Mouse (Mus musculus): ENCODE measurements at regions not wholly inside any gene's neighbourhood (a gene's known extent, or its start where the extent isn't known, plus 50 kb on each side); places are given as distances from the start of the nearest gene placed in this dataset.

DNA sequence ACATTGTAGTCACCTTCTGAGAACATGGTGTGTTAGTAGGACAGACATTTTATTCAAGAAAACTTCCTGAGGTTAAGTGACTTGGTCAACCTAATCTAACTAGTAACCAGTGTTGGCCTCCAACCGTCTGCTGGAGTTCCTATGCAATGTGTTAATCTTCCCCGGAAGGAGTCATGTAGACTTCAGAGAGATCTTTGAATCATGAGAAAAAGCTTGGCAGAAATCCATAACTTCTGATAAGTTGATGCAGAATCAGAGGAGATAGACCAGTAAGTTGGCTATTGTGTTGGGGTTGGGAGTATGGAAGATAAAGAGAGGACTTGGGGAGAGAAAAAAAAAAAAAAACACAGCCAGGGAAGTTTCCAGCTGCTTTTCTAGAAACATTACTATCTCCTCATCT, 1424.9 kb upstream of the A1bg start:
- no peak overlapping the region for H3K4me3 ChIP-seq (replicated peaks)
- WGBS (ENCODE audit: insufficient replicate concordance), result 60% methylated on average over 2 of the region's 2 CpGs
- ATAC-seq (ENCODE audit: insufficient read depth), result no peak

GRCm38 (mm10) chr15:62345893-62346292, 1423.1 kb upstream of the A1bg start:
- no peaks in the 10 kb centered on the region for H3K27me3 ChIP-seq
- peak; percentile 70 for ATAC-seq (ENCODE audit: insufficient read depth)
- no peak overlapping the region for H3K27ac ChIP-seq (replicated peaks)
- H3K9me3 ChIP-seq (replicated peaks), result no peaks in the 10 kb centered on the region
- no peaks in the 10 kb centered on the region for H3K36me3 ChIP-seq (replicated peaks)
- 0 out of 2 replicates have a peak, but pooled peaks cover 5% of the 10 kb centered on the region for H3K4me1 ChIP-seq (replicated peaks)
- WGBS (ENCODE audit: insufficient replicate concordance), result 61% methylated on average over 5 of the region's 5 CpGs
- no peak overlapping the region for H3K9ac ChIP-seq
- no peak overlapping the region for H3K4me2 ChIP-seq
- no peak overlapping the region for H3K4me3 ChIP-seq (replicated peaks)

More for the DNA sequence above, 1424.9 kb upstream of the A1bg start:
- H3K4me1 ChIP-seq (replicated peaks), result 0 out of 2 replicates have a peak, but pooled peaks cover 5% of the 10 kb centered on the region
- no peaks in the 10 kb centered on the region for H3K27me3 ChIP-seq
- H3K9ac ChIP-seq, result no peak overlapping the region
- no peak overlapping the region for H3K4me2 ChIP-seq
- no peaks in the 10 kb centered on the region for H3K9me3 ChIP-seq (replicated peaks)
- no peaks in the 10 kb centered on the region for H3K36me3 ChIP-seq (replicated peaks)
- no peak overlapping the region for H3K27ac ChIP-seq (replicated peaks)

GRCm38 (mm10) chr15:62336454-62337284, 1413.9 kb upstream of the A1bg start:
- 0 out of 2 replicates have a peak, but pooled peaks cover 3% of the 10 kb centered on the region for H3K4me1 ChIP-seq (replicated peaks)
- 0 out of 2 replicates have a peak overlapping the region, but pooled peaks have one; percentile 21 for H3K27ac ChIP-seq (replicated peaks)
- H3K4me3 ChIP-seq (replicated peaks), result no peak overlapping the region
- H3K9me3 ChIP-seq (replicated peaks), result no peaks in the 10 kb centered on the region
- no peak overlapping the region for H3K9ac ChIP-seq
- H3K36me3 ChIP-seq (replicated peaks), result no peaks in the 10 kb centered on the region
- H3K27me3 ChIP-seq, result no peaks in the 10 kb centered on the region
- 63% methylated on average over 6 of the region's 6 CpGs for WGBS (ENCODE audit: insufficient replicate concordance)
- H3K4me2 ChIP-seq, result no peak overlapping the region
- peak; percentile 79 for ATAC-seq (ENCODE audit: insufficient read depth)

- H3K27ac ChIP-seq (replicated peaks), result no peak overlapping the region
- H3K4me2 ChIP-seq, result no peak overlapping the region
- peaks cover 3% of the 10 kb centered on the region; the same call in 1 of the 2 replicates for H3K4me1 ChIP-seq (replicated peaks)
- H3K9ac ChIP-seq, result no peak overlapping the region
- ATAC-seq (ENCODE audit: insufficient read depth), result no peak
- no peaks in the 10 kb centered on the region for H3K36me3 ChIP-seq (replicated peaks)
- WGBS (ENCODE audit: insufficient replicate concordance), result 74% methylated on average over 4 of the region's 4 CpGs
- H3K9me3 ChIP-seq (replicated peaks), result no peaks in the 10 kb centered on the region
- no peak overlapping the region for H3K4me3 ChIP-seq (replicated peaks)
- no peaks in the 10 kb centered on the region for H3K27me3 ChIP-seq
Observed at GRCm38 (mm10) chr15:62334256-62335009, 1411.6 kb upstream of the A1bg start.

- Histone ChIP-seq H3K27ac (replicated peaks) (no peak overlapping the region), H3K9me3 (replicated peaks) (no peaks in the 10 kb centered on the region), H3K36me3 (replicated peaks) (no peaks in the 10 kb centered on the region), H3K4me3 (replicated peaks) (no peak overlapping the region), H3K9ac (no peak overlapping the region), H3K4me2 (no peak overlapping the region), H3K27me3 (no peaks in the 10 kb centered on the region), H3K4me1 (replicated peaks) (peaks cover 17% of the 10 kb centered on the region)
- ATAC-seq (ENCODE audit: insufficient read depth), result no peak
- WGBS (ENCODE audit: insufficient replicate concordance), result 63% methylated on average over 5 of the region's 5 CpGs
Observed at GRCm38 (mm10) chr15:62332129-62332528, 1409.3 kb upstream of the A1bg start.

DNA sequence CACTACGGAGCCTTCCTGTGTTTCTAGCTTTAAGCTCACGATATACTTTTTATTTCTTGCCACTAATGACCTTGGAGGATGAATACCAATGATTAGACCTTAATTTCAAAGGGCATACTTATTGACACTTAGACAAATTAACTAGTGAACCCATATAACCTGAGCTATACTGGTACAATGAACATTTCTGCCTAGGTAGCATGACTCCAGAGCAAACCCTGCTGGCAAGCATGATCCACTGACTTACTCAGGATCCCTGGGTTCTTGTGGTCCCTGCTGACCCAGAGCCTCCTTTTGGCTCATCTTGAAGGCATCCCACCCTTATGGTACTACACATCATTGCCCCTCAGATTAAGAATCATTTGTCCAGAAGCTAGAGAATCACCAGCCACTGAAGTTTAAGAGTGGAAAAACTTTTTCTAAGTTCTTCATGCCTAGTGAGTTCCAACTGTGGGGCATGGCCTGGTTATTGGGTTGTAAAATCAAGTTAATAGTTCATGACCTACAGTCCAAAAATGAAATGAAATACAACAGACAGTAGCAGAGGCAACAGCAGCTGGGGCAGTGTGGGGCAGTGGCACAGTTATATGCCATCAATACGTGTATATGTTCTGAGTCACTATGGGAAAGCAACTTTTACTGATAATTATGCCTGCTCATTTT, 1408.5 kb upstream of the A1bg start:
- 63% methylated on average over 3 of the region's 3 CpGs for WGBS (ENCODE audit: insufficient replicate concordance)
- no peak for ATAC-seq (ENCODE audit: insufficient read depth)
- Histone ChIP-seq H3K4me2 (no peak overlapping the region), H3K27ac (replicated peaks) (no peak overlapping the region), H3K36me3 (replicated peaks) (no peaks in the 10 kb centered on the region), H3K4me3 (replicated peaks) (no peak overlapping the region), H3K27me3 (no peaks in the 10 kb centered on the region), H3K9me3 (replicated peaks) (no peaks in the 10 kb centered on the region), H3K9ac (no peak overlapping the region), H3K4me1 (replicated peaks) (peaks cover 17% of the 10 kb centered on the region)

- Histone ChIP-seq H3K4me1 (replicated peaks) (peaks cover 17% of the 10 kb centered on the region), H3K36me3 (replicated peaks) (no peaks in the 10 kb centered on the region), H3K9ac (no peak overlapping the region), H3K27me3 (no peaks in the 10 kb centered on the region), H3K4me3 (replicated peaks) (0 out of 2 replicates have a peak overlapping the region, but pooled peaks have one; percentile 7), H3K9me3 (replicated peaks) (no peaks in the 10 kb centered on the region), H3K27ac (replicated peaks) (peak overlapping the region; percentile 25; the same call in 1 of the 2 replicates), H3K4me2 (peak overlapping the region; percentile 50)
- no peak; the same call in 1 of the 2 replicates for ATAC-seq (ENCODE audit: insufficient read depth)
- WGBS (ENCODE audit: insufficient replicate concordance), result 13% methylated on average over 3 of the region's 3 CpGs
Observed at GRCm38 (mm10) chr15:62328920-62329319, 1406.1 kb upstream of the A1bg start.

DNA sequence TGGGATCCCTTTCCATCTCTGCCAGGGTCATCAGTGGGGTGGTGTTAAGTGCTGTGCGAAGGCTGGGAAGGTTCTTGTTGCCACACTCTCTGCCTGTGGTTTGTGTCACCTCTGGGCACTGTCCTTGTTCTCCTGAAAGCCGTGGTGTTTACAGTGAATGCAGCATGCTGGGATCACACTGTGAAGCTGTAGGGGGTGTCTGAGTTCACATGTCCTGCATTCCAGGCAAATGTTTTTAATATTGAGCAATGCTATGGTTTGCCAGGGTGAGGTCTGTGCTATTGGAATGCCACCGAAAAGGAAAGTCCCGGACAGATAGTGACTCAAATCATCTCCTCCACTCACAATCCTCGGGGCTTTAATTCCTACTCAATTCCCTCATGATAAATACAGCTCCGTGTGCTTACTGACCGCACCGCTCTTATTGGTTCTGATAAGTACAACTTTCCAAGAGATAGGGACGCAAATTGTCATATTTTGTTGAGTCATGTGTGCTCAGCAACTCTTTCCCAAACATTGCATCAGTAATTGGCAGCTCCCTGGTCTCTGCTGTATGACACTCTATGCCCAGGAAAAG, 1405.6 kb upstream of the A1bg start:
- Histone ChIP-seq H3K36me3 (replicated peaks) (no peaks in the 10 kb centered on the region), H3K9ac (no peak overlapping the region), H3K4me1 (replicated peaks) (peaks cover 17% of the 10 kb centered on the region), H3K9me3 (replicated peaks) (no peaks in the 10 kb centered on the region), H3K4me3 (replicated peaks) (0 out of 2 replicates have a peak overlapping the region, but pooled peaks have one; percentile 7), H3K27me3 (no peaks in the 10 kb centered on the region), H3K4me2 (peak overlapping the region; percentile 50), H3K27ac (replicated peaks) (peak overlapping the region; percentile 25; the same call in 1 of the 2 replicates)
- ATAC-seq (ENCODE audit: insufficient read depth), result peak; percentile 74
- WGBS (ENCODE audit: insufficient replicate concordance), result 15% methylated on average over 9 of the region's 9 CpGs

DNA sequence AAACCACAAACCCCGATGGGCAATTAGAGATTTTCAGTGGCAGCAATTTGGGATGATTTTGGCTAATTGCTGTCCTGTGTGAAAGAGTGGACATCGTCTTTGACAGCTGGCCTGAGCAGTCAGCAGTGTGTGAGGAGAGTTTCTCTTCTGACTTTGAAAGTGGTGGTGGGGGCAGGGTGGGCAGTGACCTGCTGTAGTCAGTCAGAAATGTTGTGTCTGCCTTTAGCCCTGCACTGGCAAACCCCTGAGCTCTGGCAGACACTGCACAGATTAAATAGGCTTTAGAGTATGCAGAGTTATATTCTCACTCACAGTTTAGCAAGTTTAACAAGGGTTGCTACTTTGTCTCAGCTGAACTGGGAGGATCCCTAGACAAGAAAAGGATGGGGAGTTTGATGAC, 1404.7 kb upstream of the A1bg start:
- Histone ChIP-seq H3K9me3 (replicated peaks) (no peaks in the 10 kb centered on the region), H3K4me3 (replicated peaks) (no peak overlapping the region), H3K4me1 (replicated peaks) (peaks cover 15% of the 10 kb centered on the region), H3K36me3 (replicated peaks) (no peaks in the 10 kb centered on the region), H3K27ac (replicated peaks) (no peak overlapping the region), H3K9ac (no peak overlapping the region), H3K4me2 (no peak overlapping the region), H3K27me3 (no peaks in the 10 kb centered on the region)
- 50% methylated on average over 2 of the region's 2 CpGs for WGBS (ENCODE audit: insufficient replicate concordance)
- ATAC-seq (ENCODE audit: insufficient read depth), result no peak

DNA sequence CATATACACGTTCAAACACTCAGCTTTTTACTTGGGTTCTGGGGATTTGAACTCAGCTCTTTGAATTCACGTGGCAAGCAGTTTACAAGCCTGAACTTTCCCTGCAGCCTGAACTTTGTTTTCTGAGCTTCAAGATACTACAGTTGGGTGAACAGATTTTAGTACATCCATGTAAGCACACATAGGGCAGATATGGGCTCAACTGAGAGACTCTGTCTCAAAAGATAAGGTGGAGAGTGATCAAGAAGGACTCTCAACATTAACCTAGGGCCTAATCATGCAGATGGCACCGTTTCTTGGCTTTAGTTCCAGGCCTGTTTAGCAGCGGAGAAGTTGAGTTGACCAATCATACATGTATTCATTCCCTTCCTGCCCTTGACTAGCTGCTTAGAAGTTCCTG, 1403.7 kb upstream of the A1bg start:
- ATAC-seq (ENCODE audit: insufficient read depth), result no peak
- 53% methylated on average over 4 of the region's 4 CpGs for WGBS (ENCODE audit: insufficient replicate concordance)
- no peak overlapping the region for H3K4me3 ChIP-seq (replicated peaks)

More for the DNA sequence above, 1403.7 kb upstream of the A1bg start:
- Histone ChIP-seq H3K4me2 (no peak overlapping the region), H3K4me1 (replicated peaks) (peaks cover 14% of the 10 kb centered on the region), H3K9me3 (replicated peaks) (no peaks in the 10 kb centered on the region), H3K36me3 (replicated peaks) (no peaks in the 10 kb centered on the region), H3K27me3 (no peaks in the 10 kb centered on the region), H3K27ac (replicated peaks) (no peak overlapping the region), H3K9ac (no peak overlapping the region)
